Mouse (Mus musculus): Measurements from ENCODE around the gene Ptpn21. TPM values are rescaled to one million over a fixed set of nuclear protein-coding genes. Genes with fewer than 3 reads are reported as not detected.

Gene Ptpn21
- polyA plus RNA-seq, 1 experiment from 2014 or later: 11.6 TPM

DNA sequence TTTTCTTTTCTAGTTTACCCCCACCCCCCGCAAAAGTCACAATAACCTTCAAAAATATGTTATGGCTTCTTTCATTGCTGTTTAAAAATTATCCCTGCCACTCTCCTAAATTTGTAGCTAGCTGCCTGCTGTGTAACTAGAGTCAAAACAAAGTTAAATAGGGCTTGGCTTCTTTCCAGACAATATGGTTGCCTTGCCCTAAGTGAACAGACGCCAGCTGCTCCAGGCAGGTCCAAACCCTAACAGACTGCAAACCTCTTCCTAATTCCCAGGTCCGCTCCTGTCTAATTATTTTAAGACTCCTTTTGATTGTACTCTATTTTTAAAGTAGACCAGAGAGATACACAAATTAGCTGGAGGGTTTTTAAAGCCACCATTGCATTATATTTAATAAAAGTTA, 16.6 kb downstream of the Ptpn21 start:
- H3K4me2 ChIP-seq: no peak overlapping the region
- 32% methylated on average over 3 of the region's 3 CpGs for WGBS
- ATAC-seq (ENCODE audit: borderline replicate concordance, extremely low read depth, low FRiP score, low TSS enrichment): no peak
- 0 out of 2 replicates have a peak overlapping the region, but pooled peaks have one; percentile 10 for H3K27ac ChIP-seq
- no peaks in the 10 kb centered on the region for H3K27me3 ChIP-seq
- H3K4me3 ChIP-seq: no peak overlapping the region
- H3K9ac ChIP-seq: no peak overlapping the region
- H3K9me3 ChIP-seq: no peaks in the 10 kb centered on the region
- peaks cover 14% of the 10 kb centered on the region for H3K4me1 ChIP-seq
- H3K36me3 ChIP-seq: no peaks in the 10 kb centered on the region

DNA sequence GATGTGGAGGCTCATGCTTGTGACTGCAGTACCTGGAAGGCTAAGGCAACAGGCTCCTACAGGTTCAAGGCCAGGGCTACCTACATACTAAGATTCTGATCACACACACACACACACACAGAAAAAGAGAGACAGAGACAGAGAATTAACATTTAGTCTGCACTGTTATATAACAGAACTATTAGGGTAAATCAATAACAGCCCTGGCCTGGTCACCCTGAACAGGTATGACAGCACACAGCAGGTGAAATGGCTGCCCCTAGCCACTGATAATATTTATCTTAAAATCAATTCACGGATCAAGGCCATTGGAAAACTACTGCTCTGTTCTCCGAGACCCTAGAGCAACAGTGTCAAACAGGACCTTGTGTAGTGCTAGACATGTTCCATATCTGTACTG, 21.1 kb downstream of the Ptpn21 start:
- no peaks in the 10 kb centered on the region for H3K36me3 ChIP-seq

DNA sequence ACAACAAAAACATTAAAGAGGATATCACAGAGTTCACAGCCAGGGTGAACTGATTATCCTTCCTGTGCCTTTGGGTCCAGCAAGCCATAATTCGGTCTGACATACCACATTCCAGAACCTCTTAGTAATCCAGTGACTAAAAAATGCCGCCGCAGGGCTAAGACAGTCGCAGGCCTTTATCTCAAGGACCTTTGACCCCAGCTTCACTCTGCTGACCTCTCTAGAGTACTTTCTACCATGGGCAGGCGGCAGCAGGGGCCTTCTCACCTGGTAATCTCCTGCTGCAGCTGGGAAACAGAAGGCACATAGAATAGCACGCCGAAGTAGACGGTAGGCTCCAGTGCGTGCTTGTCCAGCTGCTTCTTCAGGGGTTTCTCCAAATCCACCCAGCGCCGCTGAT, 22.4 kb downstream of the Ptpn21 start:
- peak overlapping the region; percentile 83 for H3K27ac ChIP-seq
- no peaks in the 10 kb centered on the region for H3K36me3 ChIP-seq
- H3K4me2 ChIP-seq: no peak overlapping the region
- H3K27me3 ChIP-seq: no peaks in the 10 kb centered on the region
- WGBS: 19% methylated on average over 11 of the region's 11 CpGs
- no peak for ATAC-seq (ENCODE audit: borderline replicate concordance, extremely low read depth, low FRiP score, low TSS enrichment)
- H3K9me3 ChIP-seq: no peaks in the 10 kb centered on the region
- no peak overlapping the region for H3K9ac ChIP-seq
- H3K4me1 ChIP-seq: peaks cover 18% of the 10 kb centered on the region
- no peak overlapping the region for H3K4me3 ChIP-seq

More for the DNA sequence above, 21.1 kb downstream of the Ptpn21 start:
- 88% methylated on average over 2 of the region's 2 CpGs for WGBS
- Histone ChIP-seq H3K27ac (no peak overlapping the region), H3K27me3 (no peaks in the 10 kb centered on the region), H3K9me3 (no peaks in the 10 kb centered on the region), H3K4me3 (no peak overlapping the region), H3K9ac (no peak overlapping the region), H3K4me1 (peaks cover 29% of the 10 kb centered on the region), H3K4me2 (no peak overlapping the region)
- ATAC-seq (ENCODE audit: borderline replicate concordance, extremely low read depth, low FRiP score, low TSS enrichment): no peak

DNA sequence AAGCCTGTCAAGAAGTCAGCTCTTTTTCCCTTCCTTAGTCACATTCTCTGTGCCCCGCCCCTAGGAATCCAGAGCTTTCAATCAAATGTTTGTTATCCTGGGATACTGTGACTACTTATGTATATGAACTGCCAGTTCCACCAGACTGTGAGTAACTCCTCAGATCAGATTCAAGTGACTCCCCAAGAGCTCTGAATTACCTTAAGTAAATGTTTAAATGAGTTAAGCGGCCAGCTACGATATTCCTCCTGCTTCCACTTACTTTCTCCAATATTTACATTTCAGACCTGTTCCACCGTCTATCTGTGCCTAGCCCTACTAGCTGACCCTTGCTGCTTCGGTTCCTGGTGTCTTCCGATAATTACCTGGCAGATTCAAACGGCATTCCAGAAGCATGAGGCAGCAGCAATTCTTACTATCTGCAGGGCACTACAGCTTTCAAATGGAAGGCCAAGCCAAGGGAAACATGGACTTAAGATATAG, 23.5 kb downstream of the Ptpn21 start:
- WGBS: 19% methylated on average over 7 of the region's 7 CpGs
- no peaks in the 10 kb centered on the region for H3K9me3 ChIP-seq
- no peaks in the 10 kb centered on the region for H3K27me3 ChIP-seq
- peaks cover 18% of the 10 kb centered on the region for H3K4me1 ChIP-seq
- ATAC-seq (ENCODE audit: borderline replicate concordance, extremely low read depth, low FRiP score, low TSS enrichment): peak; percentile 89
- H3K36me3 ChIP-seq: no peaks in the 10 kb centered on the region
- peak overlapping the region; percentile 83 for H3K27ac ChIP-seq
- H3K4me2 ChIP-seq: peak overlapping the region; percentile 40; the same call in 1 of the 2 replicates
- no peak overlapping the region for H3K4me3 ChIP-seq
- no peak overlapping the region for H3K9ac ChIP-seq

DNA sequence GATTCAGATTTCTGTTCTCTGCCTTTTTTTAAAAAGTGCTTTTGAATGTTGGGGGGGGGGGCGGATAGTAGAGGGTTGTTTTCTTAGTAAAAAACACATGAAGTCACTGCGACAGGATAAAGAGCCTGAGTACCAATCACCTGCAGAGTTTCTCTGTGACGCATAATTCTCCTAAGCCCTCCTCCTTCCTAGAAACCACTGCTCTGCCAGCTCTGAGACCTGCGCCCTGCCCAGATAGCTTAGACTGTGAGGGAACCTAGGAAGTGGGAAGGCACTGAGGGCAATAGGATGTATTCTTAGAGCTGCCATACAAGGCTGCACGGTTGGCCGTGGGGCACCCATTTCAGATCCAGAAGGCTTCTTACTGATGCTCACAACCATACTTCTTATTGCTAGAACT, 24.4 kb downstream of the Ptpn21 start:
- peak overlapping the region; percentile 40 for H3K4me2 ChIP-seq
- H3K9ac ChIP-seq: no peak overlapping the region
- peaks cover 18% of the 10 kb centered on the region for H3K4me1 ChIP-seq
- WGBS: 71% methylated on average over 6 of the region's 6 CpGs
- H3K27me3 ChIP-seq: no peaks in the 10 kb centered on the region
- no peak for ATAC-seq (ENCODE audit: borderline replicate concordance, extremely low read depth, low FRiP score, low TSS enrichment)
- no peaks in the 10 kb centered on the region for H3K9me3 ChIP-seq
- H3K4me3 ChIP-seq: no peak overlapping the region
- H3K27ac ChIP-seq: peak overlapping the region; percentile 73
- H3K36me3 ChIP-seq: peaks cover 2% of the 10 kb centered on the region; the same call in 1 of the 2 replicates

DNA sequence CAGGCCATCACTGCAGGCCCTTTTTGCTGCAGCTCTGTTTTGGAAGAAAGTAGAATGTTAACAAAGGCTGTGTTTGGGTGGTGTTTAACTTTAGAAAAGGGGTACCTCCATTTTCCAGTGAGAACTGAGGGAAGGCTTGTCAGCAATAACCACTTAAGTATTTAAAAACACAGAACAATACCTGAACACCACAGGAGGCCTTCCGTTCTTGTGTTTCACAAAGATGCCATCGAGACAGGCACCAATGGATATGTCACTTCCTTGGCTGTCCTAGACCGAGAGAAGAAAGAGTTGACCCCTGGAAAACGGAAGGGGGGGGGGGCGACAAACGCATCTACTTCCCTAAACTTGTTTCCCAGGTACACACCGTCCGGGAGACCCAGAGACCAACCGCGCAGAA, 33.2 kb downstream of the Ptpn21 start:
- Histone ChIP-seq H3K27me3 (no peaks in the 10 kb centered on the region), H3K4me1 (no peaks in the 10 kb centered on the region), H3K36me3 (peaks cover 39% of the 10 kb centered on the region; the same call in 1 of the 2 replicates), H3K27ac (no peak overlapping the region), H3K4me2 (no peak overlapping the region), H3K9me3 (no peaks in the 10 kb centered on the region), H3K4me3 (no peak overlapping the region), H3K9ac (no peak overlapping the region)
- 87% methylated on average over 10 of the region's 10 CpGs for WGBS
- no peak for ATAC-seq (ENCODE audit: borderline replicate concordance, extremely low read depth, low FRiP score, low TSS enrichment)

DNA sequence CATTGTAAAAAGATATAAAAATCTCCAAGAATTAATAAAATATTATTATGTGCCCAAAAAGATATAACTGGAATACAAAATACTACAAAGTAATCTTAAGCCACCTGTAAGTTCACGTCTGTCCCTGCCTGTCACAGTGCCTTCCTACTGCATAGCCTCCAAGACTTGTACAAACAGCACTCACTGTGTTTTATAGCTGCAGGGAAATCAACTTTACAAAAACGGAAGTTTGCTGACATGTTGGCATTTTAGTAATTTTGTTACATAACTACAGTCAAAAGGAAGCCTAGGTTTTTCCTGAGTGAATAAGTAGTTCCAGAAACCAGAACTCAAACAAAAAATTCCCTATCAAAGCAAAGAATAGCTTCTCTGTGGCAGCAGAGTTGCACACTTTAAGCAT, 33.7 kb downstream of the Ptpn21 start:
- H3K4me3 ChIP-seq: no peak overlapping the region
- H3K36me3 ChIP-seq: peaks cover 39% of the 10 kb centered on the region; the same call in 1 of the 2 replicates
- no peak overlapping the region for H3K9ac ChIP-seq
- no peak overlapping the region for H3K27ac ChIP-seq
- H3K9me3 ChIP-seq: no peaks in the 10 kb centered on the region
- no peaks in the 10 kb centered on the region for H3K27me3 ChIP-seq
- WGBS: 82% methylated on average over 2 of the region's 2 CpGs
- no peak for ATAC-seq (ENCODE audit: borderline replicate concordance, extremely low read depth, low FRiP score, low TSS enrichment)
- H3K4me1 ChIP-seq: no peaks in the 10 kb centered on the region
- H3K4me2 ChIP-seq: no peak overlapping the region

DNA sequence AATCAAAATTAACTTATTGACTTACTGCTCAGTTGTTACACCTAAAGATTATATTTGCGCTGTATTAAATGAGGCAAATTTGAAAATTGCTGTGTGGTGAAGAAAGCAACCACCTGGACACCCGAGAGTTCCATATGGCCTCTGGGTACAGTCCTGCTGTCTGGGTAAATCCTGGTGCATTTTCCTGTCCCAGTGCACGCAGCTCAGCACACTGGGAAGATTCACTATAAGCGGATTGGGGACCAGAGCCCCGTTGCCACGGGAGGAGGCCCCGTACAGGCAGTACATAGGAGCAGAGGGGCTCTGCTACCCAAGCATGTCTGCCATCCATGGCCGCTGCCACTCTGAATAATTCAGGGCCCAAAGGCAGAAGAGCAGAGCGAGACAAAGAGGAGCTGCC, 35.6 kb downstream of the Ptpn21 start:
- no peak overlapping the region for H3K9ac ChIP-seq
- 88% methylated on average over 9 of the region's 9 CpGs for WGBS

DNA sequence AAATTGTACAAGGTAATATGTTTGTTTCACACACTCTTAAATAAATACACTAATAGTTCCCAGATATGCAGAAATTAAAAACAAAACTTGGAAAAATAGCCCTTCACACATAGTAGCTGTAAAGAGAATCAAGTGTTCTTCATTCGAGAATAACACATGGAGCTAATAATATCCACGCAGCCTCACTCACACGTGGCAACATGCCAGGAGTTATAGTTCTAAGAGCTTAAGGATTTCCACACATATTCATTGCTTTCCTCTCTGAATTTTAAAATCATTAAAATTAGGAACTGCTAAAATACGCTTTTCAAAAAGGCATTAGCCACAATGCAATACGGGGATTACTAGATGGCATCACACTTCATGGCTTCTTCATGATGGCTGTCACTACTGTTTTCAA, 40.0 kb downstream of the Ptpn21 start:
- no peak overlapping the region for H3K27ac ChIP-seq
- no peaks in the 10 kb centered on the region for H3K4me1 ChIP-seq
- H3K4me2 ChIP-seq: no peak overlapping the region
- H3K4me3 ChIP-seq: no peak overlapping the region
- no peak overlapping the region for H3K9ac ChIP-seq
- peaks cover 35% of the 10 kb centered on the region for H3K36me3 ChIP-seq
- no peaks in the 10 kb centered on the region for H3K27me3 ChIP-seq
- 63% methylated on average over 5 of the region's 5 CpGs for WGBS
- ATAC-seq (ENCODE audit: borderline replicate concordance, extremely low read depth, low FRiP score, low TSS enrichment): no peak
- H3K9me3 ChIP-seq: no peaks in the 10 kb centered on the region

More for the DNA sequence above, 35.6 kb downstream of the Ptpn21 start:
- ATAC-seq (ENCODE audit: borderline replicate concordance, extremely low read depth, low FRiP score, low TSS enrichment): no peak
- no peaks in the 10 kb centered on the region for H3K4me1 ChIP-seq
- peaks cover 39% of the 10 kb centered on the region; the same call in 1 of the 2 replicates for H3K36me3 ChIP-seq
- H3K4me2 ChIP-seq: no peak overlapping the region
- no peaks in the 10 kb centered on the region for H3K9me3 ChIP-seq
- H3K27ac ChIP-seq: no peak overlapping the region
- H3K4me3 ChIP-seq: no peak overlapping the region
- no peaks in the 10 kb centered on the region for H3K27me3 ChIP-seq

DNA sequence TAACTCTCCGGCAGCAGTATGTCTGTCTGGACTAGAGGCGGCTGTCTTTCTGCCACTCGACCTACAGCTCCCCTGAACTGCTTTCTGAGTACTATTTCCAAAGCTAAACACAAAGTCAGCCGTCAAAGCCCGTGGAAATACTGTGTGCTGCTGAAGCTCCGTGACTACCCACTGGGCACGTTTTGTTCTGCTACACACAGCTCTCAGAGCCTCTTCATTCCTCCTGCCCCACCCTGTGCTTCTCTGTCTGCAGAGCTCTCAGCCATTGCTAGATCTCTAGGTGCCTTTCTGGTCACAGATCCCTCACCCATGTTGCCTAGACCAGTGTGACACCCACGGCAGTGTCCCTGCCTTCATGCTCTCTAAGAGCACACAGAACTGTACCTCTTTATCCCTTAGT, 47.0 kb downstream of the Ptpn21 start:
- no peaks in the 10 kb centered on the region for H3K9me3 ChIP-seq
- H3K4me3 ChIP-seq: no peak overlapping the region
- WGBS: 85% methylated on average over 8 of the region's 8 CpGs
- H3K4me1 ChIP-seq: no peaks in the 10 kb centered on the region
- H3K27me3 ChIP-seq: no peaks in the 10 kb centered on the region
- H3K27ac ChIP-seq: no peak overlapping the region
- no peak for ATAC-seq (ENCODE audit: borderline replicate concordance, extremely low read depth, low FRiP score, low TSS enrichment)
- no peak overlapping the region for H3K4me2 ChIP-seq
- H3K36me3 ChIP-seq: peaks cover 39% of the 10 kb centered on the region
- no peak overlapping the region for H3K9ac ChIP-seq

DNA sequence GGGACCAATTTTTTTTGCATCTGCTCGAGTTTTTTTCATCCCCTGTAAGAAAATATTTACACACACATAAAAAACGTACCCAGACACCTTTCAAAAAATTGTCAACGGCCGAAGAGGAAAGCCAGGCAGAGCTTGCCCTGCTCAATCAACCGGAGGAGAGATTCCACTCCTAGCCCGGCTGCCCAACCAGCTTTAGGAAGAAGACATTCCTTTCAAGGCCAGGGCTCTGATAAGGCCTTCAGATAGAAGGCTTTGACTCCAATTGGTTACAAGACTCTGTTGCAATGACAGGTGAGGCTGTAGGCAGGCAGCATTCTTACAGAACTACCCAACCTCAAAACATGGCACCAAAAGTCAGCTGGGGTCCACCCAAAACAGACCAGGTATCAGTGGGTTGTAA, 53.6 kb downstream of the Ptpn21 start:
- Histone ChIP-seq H3K4me3 (no peak overlapping the region), H3K27me3 (no peaks in the 10 kb centered on the region), H3K4me1 (peaks cover 9% of the 10 kb centered on the region; the same call in 1 of the 2 replicates), H3K9ac (no peak overlapping the region), H3K27ac (no peak overlapping the region), H3K9me3 (no peaks in the 10 kb centered on the region), H3K4me2 (no peak overlapping the region), H3K36me3 (peaks cover 52% of the 10 kb centered on the region)
- no peak for ATAC-seq (ENCODE audit: borderline replicate concordance, extremely low read depth, low FRiP score, low TSS enrichment)
- 46% methylated on average over 6 of the region's 6 CpGs for WGBS

DNA sequence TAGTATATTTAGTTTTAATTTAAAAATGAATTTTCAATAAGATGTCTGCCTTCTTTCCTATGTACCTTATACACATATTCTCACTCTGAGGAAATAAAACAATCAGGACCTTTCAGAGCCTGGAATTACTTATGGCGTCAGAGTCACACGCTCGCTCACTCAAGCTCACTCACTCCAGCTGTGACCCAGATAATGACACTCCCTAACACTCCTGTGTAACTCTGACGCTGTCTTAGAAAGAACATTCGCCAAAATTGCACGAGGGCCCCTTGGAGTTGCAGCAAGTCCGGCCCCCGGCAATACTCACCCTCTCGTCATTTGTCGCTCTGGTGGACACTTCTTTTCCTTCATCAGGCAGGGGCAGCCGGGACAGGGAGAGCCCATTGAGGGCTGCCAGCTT, 54.0 kb downstream of the Ptpn21 start:
- H3K36me3 ChIP-seq: peaks cover 52% of the 10 kb centered on the region
- no peak overlapping the region for H3K27ac ChIP-seq
- no peak overlapping the region for H3K4me2 ChIP-seq
- no peak overlapping the region for H3K4me3 ChIP-seq
- H3K27me3 ChIP-seq: no peaks in the 10 kb centered on the region
- ATAC-seq (ENCODE audit: borderline replicate concordance, extremely low read depth, low FRiP score, low TSS enrichment): no peak
- H3K9ac ChIP-seq: no peak overlapping the region
- WGBS: 53% methylated on average over 11 of the region's 11 CpGs
- peaks cover 9% of the 10 kb centered on the region; the same call in 1 of the 2 replicates for H3K4me1 ChIP-seq
- no peaks in the 10 kb centered on the region for H3K9me3 ChIP-seq

DNA sequence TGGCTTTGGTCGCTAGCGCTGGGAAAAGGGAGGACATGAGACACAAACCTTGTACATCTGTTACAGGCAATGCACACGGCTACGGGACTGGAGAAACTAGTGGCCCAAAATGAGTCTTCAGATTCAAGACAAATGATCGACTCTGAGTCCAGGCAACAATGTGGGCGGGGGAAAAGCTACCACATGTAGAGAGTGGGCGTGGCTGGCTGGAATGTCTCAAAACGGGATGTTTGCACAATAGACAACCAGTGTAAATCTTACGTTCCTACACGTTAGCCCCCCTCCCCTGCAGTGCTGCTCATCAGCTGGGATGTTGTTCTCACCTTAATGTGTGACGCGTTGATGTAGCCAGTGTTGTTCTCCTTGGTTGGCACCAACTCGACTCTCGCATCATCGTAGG, 55.0 kb downstream of the Ptpn21 start:
- H3K9me3 ChIP-seq: no peaks in the 10 kb centered on the region
- peaks cover 9% of the 10 kb centered on the region; the same call in 1 of the 2 replicates for H3K4me1 ChIP-seq
- no peak overlapping the region for H3K27ac ChIP-seq
- no peaks in the 10 kb centered on the region for H3K27me3 ChIP-seq
- no peak overlapping the region for H3K4me3 ChIP-seq
- H3K9ac ChIP-seq: no peak overlapping the region
- H3K36me3 ChIP-seq: peaks cover 51% of the 10 kb centered on the region
- 79% methylated on average over 15 of the region's 15 CpGs for WGBS
- no peak for ATAC-seq (ENCODE audit: borderline replicate concordance, extremely low read depth, low FRiP score, low TSS enrichment)
- no peak overlapping the region for H3K4me2 ChIP-seq

All from lung, embryonic 15.5 days (tissue).